Mouse (Mus musculus): ENCODE results near the gene Fam57a.
A peak's percentile ranks its signal among the peaks of the same experiment; 100 is the strongest.
"Not testable (repeated sequence)": the region's sequence is repeated elsewhere in the genome, so short reads cannot be mapped to it uniquely, and the experiment has no call there.

Fam57a gene

DNA sequence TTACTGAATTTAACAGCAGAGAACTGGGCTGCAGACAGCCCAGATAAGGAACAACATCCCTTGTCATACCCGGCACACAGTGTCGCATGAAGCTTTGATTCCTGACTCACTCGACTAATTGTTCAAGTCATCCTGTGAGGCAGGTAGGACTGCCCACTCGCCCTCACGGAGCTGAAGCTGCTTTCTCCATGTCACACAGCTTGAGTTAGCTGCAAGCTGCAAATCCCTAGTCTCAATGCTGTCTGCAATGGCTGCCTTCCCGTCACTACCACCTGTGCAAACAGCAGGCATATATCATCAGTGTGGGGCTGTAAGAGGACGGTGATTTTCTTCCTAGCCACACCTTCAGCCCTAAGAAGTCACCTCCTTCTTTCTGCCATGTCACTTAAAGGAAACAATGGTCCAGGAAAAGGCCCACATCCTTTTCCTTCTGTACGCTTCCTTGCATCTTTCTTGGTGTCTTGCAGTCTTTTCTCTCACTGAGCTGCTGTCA lies 17.6 kb downstream of the Fam57a start:
- Histone ChIP-seq H3K27me3 (ENCODE audit: insufficient read depth, low read length) (peaks cover 18% of the 10 kb centered on the region), H3K4me1 (replicated peaks; ENCODE audit: low read depth, low read length) (peaks cover 21% of the 10 kb centered on the region), H3K4me3 (replicated peaks; ENCODE audit: low read length) (no peak overlapping the region), H3K9me3 (ENCODE audit: low read length) (no peaks in the 10 kb centered on the region), H3K36me3 (ENCODE audit: insufficient read depth, low read length) (no peaks in the 10 kb centered on the region)
- TF ChIP-seq POU5F1 (IDR thresholded peaks at IDR 0.05; ENCODE audit: borderline replicate concordance, low read length) = no peak
- TF ChIP-seq CTCF (conservative IDR thresholded peaks at IDR 0.05; ENCODE audit: low read length) = no peak
- no peak for TF ChIP-seq NANOG (IDR thresholded peaks at IDR 0.05; ENCODE audit: borderline replicate concordance, low read length)

DNA sequence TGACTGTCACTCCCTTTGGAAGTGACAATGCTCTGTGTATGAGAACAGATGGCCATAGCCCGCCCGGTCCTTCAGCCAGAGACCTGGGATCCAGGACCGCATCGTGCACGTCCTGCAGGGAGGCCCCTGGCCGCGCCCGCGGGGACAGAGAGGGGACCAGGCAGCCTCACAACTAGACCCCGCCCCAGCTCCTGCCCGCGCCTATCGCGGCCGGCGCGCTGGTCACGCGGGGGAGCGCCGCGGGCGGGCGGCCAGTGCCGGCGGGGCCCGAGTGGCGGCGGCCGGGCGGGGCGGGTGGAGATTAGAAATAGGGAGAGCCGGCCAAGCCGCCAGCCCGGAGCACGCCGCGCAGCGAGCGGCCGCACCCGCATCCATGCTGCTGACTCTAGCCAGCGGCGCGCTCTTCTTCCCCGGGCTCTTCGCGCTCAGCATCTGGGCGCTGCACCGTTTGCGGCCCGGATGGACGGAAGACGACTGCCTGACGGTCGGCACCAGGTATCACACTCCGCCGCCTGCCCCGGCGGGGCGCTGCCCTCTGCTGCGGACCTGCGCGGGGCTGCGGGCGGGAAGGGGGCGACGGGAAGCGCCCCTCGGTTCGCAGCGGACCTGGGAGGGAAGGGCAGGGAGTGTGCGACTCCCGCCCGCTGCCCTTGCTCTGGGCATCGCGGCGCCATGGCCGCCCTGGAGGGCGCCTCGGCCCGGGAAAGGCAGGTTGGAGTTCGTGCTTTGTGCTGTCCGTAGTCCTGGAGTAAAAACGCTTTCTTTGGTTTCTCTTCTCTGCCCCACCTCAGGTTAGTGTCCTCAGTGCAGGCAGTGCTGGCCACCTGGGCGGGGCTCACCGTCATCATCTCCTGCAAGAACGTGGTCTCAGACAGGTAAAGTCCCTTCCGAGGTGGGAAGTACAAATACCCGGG lies 22.5 kb downstream of the Fam57a start:
- no peaks in the 10 kb centered on the region for H3K9me3 ChIP-seq (ENCODE audit: low read length)

DNA sequence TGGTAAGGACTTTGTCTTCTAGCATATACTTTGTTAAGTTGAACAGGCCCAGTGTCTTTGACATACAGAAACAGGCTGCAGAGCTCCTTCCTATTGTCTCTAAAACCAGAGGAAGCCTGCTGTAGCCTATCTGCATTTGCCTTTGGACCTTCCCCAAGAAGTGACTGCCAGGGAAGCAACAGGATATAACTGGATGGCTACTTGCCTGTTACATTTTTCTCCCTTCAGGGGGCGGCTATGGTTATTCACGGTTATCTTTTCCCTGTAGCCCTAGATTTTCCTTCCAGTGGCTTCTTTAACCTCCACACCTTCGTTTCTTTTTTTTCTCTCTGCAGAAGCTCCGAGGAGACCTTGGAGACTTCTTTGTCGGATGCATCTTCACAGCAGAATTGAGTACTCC lies 27.3 kb downstream of the Fam57a start:
- H3K27me3 ChIP-seq (ENCODE audit: insufficient read depth, low read length) = peaks cover 25% of the 10 kb centered on the region
- no peak for TF ChIP-seq POU5F1 (IDR thresholded peaks at IDR 0.05; ENCODE audit: borderline replicate concordance, low read length)
- no peak for TF ChIP-seq NANOG (IDR thresholded peaks at IDR 0.05; ENCODE audit: borderline replicate concordance, low read length)
- no peak for TF ChIP-seq CTCF (conservative IDR thresholded peaks at IDR 0.05; ENCODE audit: low read length)
- no peaks in the 10 kb centered on the region for H3K9me3 ChIP-seq (ENCODE audit: low read length)
- H3K4me3 ChIP-seq (replicated peaks; ENCODE audit: low read length) = no peak overlapping the region
- H3K36me3 ChIP-seq (ENCODE audit: insufficient read depth, low read length) = peaks cover 64% of the 10 kb centered on the region
- peaks cover 16% of the 10 kb centered on the region for H3K4me1 ChIP-seq (replicated peaks; ENCODE audit: low read depth, low read length)

More for the DNA sequence above, 22.5 kb downstream of the Fam57a start:
- H3K4me3 ChIP-seq (replicated peaks; ENCODE audit: low read length) = peak overlapping the region; percentile 95
- peaks cover 16% of the 10 kb centered on the region; the same call in 1 of the 2 replicates for H3K36me3 ChIP-seq (ENCODE audit: insufficient read depth, low read length)
- peaks cover 42% of the 10 kb centered on the region for H3K27me3 ChIP-seq (ENCODE audit: insufficient read depth, low read length)
- H3K4me1 ChIP-seq (replicated peaks; ENCODE audit: low read depth, low read length) = peaks cover 17% of the 10 kb centered on the region
- no peak for TF ChIP-seq NANOG (IDR thresholded peaks at IDR 0.05; ENCODE audit: borderline replicate concordance, low read length)
- no peak for TF ChIP-seq POU5F1 (IDR thresholded peaks at IDR 0.05; ENCODE audit: borderline replicate concordance, low read length)
- TF ChIP-seq CTCF (conservative IDR thresholded peaks at IDR 0.05; ENCODE audit: low read length) = no peak

DNA sequence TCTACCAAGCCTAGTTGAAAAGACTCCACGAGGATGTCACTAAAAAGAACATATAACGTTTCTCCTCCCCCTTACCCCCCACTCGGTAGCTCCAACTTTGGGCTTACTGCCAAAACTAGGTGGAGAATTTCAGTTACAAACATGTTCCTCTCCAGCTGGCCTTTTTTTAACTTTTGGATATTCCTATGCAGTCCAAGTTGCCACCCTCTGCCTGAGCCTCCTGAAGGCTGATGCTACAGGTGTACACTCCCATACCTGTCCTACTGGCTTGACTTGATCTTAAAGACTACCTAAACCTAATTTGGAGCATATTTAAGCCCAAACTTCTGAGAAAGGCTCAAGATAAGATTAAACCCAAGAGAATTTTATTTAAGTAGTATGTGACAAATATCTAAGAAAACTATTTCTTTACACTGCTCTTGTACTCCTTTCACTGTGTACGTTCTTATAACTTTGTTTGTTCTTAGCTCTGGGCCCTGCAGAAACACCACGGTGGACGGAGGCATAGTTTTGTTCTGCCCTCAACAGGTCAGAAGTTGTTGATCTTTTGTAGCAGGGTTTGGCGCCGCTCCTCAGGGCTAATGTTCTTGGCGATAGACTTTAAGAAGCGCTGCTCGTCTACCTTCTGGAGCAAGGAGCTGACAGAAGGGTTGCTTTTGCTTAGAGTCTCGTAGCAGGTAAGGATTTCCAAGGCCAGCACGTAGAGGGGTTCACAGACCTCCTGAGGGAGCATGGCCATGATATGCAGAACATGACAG lies 30.9 kb downstream of the Fam57a start:
- no peaks in the 10 kb centered on the region for H3K9me3 ChIP-seq (ENCODE audit: low read length)
- no peak for TF ChIP-seq NANOG (IDR thresholded peaks at IDR 0.05; ENCODE audit: borderline replicate concordance, low read length)
- no peak for TF ChIP-seq POU5F1 (IDR thresholded peaks at IDR 0.05; ENCODE audit: borderline replicate concordance, low read length)
- no peak for TF ChIP-seq CTCF (conservative IDR thresholded peaks at IDR 0.05; ENCODE audit: low read length)
- H3K4me3 ChIP-seq (replicated peaks; ENCODE audit: low read length) = no peak overlapping the region
- no peaks in the 10 kb centered on the region for H3K27me3 ChIP-seq (ENCODE audit: insufficient read depth, low read length)
- peaks cover 34% of the 10 kb centered on the region for H3K4me1 ChIP-seq (replicated peaks; ENCODE audit: low read depth, low read length)
- peaks cover 98% of the 10 kb centered on the region for H3K36me3 ChIP-seq (ENCODE audit: insufficient read depth, low read length)

DNA sequence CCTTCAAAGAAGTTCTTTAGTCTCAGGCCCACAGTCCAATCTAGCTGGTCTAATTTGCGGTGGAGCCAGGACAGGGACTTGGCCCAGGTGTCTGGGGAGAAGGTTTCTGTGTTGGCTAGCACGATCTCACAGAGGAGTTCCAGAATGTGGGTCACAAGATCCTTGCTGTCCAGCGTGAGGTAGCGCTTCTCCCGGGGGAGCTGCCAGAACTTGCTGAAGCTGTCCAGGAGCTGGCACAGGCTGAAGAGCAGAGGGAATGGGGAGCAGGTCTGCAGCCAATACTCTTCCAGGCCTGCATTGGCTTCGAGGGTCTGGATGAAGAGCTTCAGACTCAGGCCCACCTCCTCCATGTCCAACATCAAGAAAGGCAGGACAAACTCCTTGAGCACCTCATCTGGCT lies 32.1 kb downstream of the Fam57a start:
- peaks cover 96% of the 10 kb centered on the region for H3K36me3 ChIP-seq (ENCODE audit: insufficient read depth, low read length)
- not testable (repeated sequence) for H3K4me3 ChIP-seq (replicated peaks; ENCODE audit: low read length); H3K27me3 ChIP-seq (ENCODE audit: insufficient read depth, low read length); H3K9me3 ChIP-seq (ENCODE audit: low read length)
- peaks cover 46% of the 10 kb centered on the region for H3K4me1 ChIP-seq (replicated peaks; ENCODE audit: low read depth, low read length)

DNA sequence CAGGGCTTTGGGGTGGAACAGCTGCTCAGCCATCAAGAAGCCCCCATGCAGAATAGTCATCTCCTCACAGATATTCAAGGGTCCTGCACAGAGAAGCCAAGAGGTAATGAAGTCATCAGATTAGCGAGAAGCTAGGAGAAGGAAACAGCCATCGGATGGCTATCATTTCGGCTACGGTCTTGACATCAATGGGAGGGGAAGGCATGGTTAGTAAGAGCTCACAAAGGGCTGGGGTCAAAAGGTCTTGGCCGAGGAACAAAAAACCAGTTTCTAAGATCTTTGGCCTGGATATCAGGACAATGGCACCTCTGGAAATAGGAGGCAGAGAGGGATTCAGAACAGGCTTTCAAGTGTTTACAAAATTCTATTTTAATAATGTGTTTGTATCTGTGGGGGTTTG lies 34.4 kb downstream of the Fam57a start:
- TF ChIP-seq NANOG (IDR thresholded peaks at IDR 0.05; ENCODE audit: borderline replicate concordance, low read length) = no peak
- TF ChIP-seq POU5F1 (IDR thresholded peaks at IDR 0.05; ENCODE audit: borderline replicate concordance, low read length) = no peak
- TF ChIP-seq CTCF (conservative IDR thresholded peaks at IDR 0.05; ENCODE audit: low read length) = no peak
- Histone ChIP-seq H3K4me1 (replicated peaks; ENCODE audit: low read depth, low read length) (peaks cover 59% of the 10 kb centered on the region), H3K4me3 (replicated peaks; ENCODE audit: low read length) (no peak overlapping the region)

DNA sequence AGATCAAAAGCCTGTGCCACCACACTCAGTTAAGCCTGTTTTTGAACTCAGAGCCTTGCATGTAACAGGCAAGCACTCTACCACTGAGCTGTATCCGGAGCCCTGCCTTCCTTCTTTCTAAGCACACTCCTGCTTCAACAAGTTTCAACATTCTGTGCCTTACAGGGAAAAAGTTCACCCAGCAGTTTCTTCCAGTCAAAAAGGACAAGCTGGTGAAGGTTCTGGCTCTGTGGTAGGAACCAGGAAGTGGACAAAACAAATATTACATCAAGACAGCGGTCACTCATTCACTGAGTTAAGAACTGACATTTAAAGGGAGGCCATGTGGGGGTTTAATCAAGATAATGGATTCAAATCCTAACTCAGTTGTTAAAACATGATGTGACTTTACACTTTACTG lies 35.5 kb downstream of the Fam57a start:
- Histone ChIP-seq H3K27me3 (ENCODE audit: insufficient read depth, low read length) (no peaks in the 10 kb centered on the region), H3K36me3 (ENCODE audit: insufficient read depth, low read length) (peaks cover 79% of the 10 kb centered on the region), H3K4me3 (replicated peaks; ENCODE audit: low read length) (no peak overlapping the region), H3K9me3 (ENCODE audit: low read length) (no peaks in the 10 kb centered on the region), H3K4me1 (replicated peaks; ENCODE audit: low read depth, low read length) (peaks cover 55% of the 10 kb centered on the region)
- no peak for TF ChIP-seq CTCF (conservative IDR thresholded peaks at IDR 0.05; ENCODE audit: low read length)
- TF ChIP-seq NANOG (IDR thresholded peaks at IDR 0.05; ENCODE audit: borderline replicate concordance, low read length) = no peak
- TF ChIP-seq POU5F1 (IDR thresholded peaks at IDR 0.05; ENCODE audit: borderline replicate concordance, low read length) = no peak

More for the DNA sequence above, 34.4 kb downstream of the Fam57a start:
- Histone ChIP-seq H3K36me3 (ENCODE audit: insufficient read depth, low read length) (peaks cover 80% of the 10 kb centered on the region), H3K27me3 (ENCODE audit: insufficient read depth, low read length) (no peaks in the 10 kb centered on the region), H3K9me3 (ENCODE audit: low read length) (no peaks in the 10 kb centered on the region)

DNA sequence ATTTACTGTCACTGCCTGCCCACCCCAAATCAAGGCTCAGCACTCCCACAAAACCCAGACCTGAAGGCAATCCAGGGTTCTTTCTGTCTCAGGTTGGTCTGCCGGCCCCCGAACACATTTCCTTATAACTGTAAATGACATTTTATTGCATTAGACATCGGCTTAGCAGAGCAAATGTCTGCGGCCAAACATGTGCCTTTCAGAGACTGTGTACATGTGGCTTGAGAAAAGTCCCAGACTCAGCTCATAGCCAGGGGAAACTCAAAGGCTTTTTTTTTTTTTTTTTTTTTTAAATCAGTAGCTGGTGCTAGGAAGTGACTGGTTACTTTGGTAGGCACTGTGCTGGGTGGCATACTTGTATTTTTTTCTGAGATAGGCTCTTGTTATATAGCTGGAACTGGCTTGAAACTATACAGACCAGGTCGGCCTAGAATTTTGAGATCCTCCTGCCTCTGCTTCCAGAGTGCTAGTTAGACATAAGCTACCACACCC lies 36.6 kb downstream of the Fam57a start:
- no peaks in the 10 kb centered on the region for H3K27me3 ChIP-seq (ENCODE audit: insufficient read depth, low read length)
- H3K4me3 ChIP-seq (replicated peaks; ENCODE audit: low read length) = peak overlapping the region; percentile 96
- peaks cover 77% of the 10 kb centered on the region for H3K36me3 ChIP-seq (ENCODE audit: insufficient read depth, low read length)
- H3K9me3 ChIP-seq (ENCODE audit: low read length) = no peaks in the 10 kb centered on the region
- H3K4me1 ChIP-seq (replicated peaks; ENCODE audit: low read depth, low read length) = peaks cover 53% of the 10 kb centered on the region
- TF ChIP-seq POU5F1 (IDR thresholded peaks at IDR 0.05; ENCODE audit: borderline replicate concordance, low read length) (no peak), NANOG (IDR thresholded peaks at IDR 0.05; ENCODE audit: borderline replicate concordance, low read length) (no peak), CTCF (conservative IDR thresholded peaks at IDR 0.05; ENCODE audit: low read length) (no peak)
